Mouse (Mus musculus) layer of hippocampus, postnatal 36 days (tissue): ENCODE measurements around the gene Tmem108. TPM values are rescaled to one million over a fixed set of nuclear protein-coding genes. Genes with fewer than 3 reads are reported as not detected.

Experiments
- DNase-seq, 2 experiments: peaks; one replicate each; pipeline ENCODE4 v3.0.0; 2022
- total RNA-seq, 2 experiments: library from RNA; stranded (reverse); gene quantifications; 2 replicates each; pipeline ENCODE4 v1.2.3; 2021

Gene Tmem108
- total RNA-seq, 2 experiments from 2014 or later = 36.7 to 44.1 TPM

DNA sequence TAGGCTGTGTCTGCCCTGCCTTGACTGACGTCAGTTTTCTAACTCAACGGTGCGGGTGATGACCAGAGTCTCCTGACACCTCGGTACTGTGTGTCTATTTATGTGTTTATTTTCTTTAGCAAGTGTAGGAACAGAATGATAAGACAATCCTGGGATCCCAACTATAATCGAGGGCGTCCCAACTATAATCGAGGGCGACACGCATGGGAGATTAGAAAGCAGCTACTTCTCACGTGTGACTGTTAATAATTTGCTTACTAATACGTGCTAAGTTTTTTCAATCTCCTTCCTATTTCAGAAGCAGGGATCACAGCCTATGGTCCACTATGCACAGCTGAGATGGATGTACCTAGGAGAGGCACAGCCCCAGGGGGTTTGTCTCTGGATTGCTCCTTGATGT, 266.2 kb downstream of the Tmem108 start:
- DNase-seq = no peak

DNA sequence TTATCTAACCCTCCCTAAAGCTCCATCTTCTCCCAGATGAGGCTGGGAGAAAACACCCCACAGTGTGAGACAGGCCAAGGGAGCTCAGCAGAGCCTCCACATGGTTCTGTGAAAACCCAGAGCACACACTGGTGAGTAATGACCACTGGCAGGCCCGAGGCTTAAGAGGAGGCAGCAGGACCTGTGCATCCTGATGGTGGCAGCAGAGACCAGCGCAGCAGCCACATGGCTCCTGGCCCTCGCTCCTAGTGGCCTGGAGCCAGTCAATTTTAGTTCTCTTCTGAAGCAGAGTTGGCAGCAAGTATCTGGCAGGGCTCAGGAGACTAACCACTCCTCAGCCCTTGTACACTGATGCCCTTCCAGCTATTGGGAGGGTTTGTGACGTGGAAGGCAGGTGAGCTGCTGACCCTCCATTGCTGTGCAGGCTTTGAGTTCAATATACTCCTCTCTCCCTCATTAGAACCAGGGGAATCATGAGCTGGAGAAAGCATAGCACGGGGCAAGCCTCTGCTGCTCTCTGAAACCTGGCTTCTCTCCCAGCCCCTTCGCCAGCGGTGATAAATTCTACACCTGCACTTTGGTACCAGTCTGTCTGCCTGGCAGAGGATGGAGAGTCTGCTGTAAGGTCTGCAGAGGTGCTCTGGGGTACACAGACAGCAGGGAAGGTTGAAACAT, 267.2 kb downstream of the Tmem108 start:
- DNase-seq = peak; percentile 79 to 81

DNA sequence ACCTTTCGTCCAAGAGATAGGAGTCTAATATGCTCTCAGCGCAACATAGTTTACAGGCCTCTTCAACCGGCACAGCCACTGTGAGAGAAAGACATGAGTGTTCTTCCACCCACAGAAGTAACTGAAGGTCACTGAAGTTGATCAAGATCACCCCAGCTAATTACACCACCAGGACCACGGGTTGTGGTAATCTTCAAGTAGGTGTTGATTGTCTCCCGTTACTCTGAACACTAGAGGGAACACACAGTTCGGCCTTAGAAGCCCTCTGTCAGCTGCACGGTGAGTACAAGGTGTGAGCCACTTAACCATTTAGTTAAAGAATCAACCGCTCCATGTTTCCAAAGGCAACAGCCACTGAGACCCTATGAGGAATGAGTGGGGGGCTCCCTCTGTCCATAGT, 269.7 kb downstream of the Tmem108 start:
- no peak for DNase-seq

DNA sequence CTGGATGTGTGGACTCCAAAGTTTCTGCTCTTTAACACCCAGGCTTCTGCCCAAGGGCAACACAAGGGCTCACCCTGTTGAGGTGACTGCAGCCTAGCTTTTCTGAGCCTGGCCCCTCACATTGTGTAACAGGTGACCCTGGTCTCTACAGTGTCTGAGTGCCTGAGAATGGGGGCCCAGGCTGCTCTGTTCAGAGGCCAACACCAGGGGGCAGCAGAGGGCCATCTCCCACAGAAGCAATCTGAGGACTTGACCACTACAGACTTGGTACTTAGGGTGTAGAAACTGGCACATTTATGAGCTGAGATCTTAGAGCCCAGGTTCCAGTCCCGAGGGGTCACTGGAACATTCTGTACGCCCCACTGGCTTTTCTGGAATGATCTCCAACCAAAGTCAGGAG, 271.2 kb downstream of the Tmem108 start:
- peak; percentile 74 to 76 for DNase-seq

DNA sequence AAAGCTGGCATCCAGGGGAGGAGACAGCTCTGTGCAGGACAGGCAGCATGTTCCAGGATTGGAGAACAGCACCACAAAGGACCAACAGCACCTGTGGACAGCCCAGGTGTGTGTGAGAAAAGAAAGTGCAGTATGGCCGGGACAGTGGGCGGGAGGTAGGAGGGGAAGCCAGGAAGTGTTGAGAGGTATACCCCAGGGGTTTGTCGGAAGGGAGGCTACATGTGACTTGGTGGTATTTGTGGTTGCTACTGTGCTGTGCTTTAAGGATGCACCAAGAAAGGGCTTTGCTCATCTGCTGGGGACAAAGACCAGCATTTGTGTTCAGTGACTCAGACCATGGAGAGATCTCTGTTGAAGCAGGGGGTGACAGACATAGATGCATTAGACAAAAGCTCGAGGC, 271.8 kb downstream of the Tmem108 start:
- DNase-seq = no peak

DNA sequence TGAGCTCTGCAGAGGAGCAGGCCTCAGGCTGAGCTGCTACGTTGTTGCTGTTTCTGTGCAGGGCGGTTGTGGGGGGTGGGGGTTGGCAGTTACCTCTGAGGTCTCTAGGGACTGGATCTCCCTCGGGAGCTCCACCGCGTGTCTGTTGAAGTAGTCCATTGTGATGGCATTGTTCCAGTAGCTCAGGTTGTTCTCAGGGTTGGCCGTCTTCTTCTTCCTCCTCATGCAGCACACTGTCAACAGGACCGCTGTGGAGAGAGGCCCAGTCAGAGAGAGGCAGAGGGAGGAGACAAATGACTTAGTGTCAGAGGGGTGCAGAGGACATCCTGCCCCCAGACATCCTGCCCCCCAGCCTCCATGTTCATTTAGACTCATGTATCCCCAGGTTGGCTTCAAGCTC, 272.5 kb downstream of the Tmem108 start:
- no peak for DNase-seq

DNA sequence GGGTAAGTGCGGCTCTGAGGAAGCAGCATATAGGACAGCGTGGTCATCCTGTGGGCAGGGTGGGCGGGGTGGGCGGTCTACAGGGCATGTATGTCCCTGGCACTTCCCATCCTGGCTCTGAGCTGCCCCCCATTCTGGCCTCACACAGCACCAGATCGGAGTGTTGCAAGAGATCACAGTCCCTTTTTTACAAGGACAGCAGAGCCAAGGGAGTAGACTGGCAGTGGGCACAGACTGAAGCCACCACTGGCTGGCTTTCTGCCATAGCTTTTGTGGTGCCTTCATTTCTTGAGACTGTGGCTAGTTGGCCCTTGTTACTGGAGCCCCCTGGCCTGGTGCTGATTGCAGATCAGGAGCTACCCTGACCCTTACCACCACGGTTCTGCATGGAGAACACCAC, 275.4 kb downstream of the Tmem108 start:
- DNase-seq = no peak

DNA sequence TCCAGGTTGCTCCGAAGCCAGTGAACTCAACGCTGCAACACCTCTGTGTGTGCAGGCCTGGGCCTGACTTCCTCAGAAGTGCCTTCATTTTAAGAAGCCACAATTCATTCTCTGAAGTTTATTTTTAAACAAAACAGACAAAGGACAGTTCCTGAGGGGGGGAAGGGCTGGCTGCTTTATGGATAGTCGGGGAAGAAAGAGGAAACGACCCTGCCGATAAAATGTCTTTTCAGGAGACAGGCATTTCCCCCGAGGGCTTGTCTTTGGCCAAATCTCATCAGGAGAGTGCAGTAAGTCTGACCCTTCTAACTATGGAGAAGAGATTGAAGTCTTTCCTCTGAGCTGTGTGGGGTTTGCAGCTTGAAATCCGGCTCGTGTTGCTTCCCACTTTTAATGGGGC, 276.0 kb downstream of the Tmem108 start:
- DNase-seq = no peak

DNA sequence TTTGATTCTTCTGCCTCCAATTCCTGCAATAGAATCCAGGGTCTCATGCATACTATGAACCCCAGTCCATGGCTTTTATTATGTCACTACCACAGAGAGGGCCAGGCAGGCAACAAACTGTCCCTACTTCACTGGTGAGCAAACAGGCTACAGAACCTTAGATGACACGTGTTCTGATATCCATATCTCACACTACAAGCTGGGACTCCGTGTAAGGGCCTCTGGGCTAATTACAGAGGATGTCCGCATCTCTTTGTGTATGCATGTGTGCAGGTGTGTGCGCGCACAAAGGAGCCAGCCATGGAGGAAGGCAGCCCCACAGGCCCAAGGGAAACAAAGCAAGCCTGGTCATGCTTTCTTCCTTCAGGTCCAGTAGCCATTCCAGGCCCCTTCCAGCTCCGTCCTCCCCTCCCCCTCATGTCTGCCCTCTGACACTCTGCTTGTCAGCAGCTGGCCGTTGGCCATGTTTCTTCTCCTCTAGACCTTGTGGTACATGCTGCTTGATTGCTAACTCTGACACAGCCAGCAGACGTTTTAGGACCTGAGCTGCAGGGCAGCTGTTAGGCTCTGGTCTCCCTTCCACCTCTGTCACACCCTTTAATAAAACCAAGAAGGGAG, 280.9 kb downstream of the Tmem108 start:
- DNase-seq = no peak

DNA sequence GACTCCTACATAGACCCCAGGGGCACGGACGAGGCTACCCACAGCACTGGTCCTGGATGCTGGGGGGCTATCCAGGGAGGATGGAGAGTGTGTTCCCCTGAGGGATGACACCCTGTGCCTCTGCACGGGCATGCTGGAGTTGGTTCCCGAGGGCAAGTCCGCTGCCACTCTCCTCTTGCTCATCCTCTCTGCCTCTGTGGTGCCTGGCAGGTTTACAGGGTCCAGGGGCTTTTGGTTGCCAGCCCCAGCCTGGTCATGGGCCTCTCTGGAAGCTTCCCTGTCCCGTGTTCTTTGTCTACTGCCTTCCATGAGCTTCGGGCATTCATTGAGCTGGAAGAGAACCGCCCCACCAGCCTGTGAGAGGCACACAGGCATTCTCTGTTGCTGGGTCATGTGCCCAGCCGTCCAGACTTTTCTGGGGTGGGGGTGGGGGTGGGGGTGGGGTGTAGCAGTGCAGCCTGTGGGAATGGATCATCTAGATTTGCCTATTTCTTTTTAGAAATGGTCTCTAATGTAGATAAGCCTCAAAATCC, 281.5 kb downstream of the Tmem108 start, which contains the start of gene Bfsp2:
Bfsp2 (minus strand) TSS at position 377 of the 533 bp plus-strand sequence.
- DNase-seq = no peak

DNA sequence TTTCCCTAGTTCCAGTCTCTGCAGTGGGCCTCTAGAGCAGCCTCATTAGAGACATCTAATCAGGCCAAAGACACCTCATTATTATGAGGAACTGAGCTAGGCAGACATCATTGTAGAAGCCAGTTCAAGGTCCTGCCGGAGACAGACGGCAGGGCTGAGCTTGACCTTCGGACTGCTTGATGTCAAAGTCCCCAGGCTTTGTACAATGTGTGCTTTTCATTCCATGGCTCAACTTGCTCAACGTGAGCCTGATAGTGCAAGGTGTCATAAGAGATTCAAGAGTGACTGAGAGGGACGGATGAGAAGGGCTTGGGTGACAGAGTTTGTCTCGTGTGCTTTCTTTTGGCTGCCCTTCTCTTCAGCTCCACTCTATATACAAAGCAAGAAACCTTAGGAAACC, 286.2 kb downstream of the Tmem108 start:
- DNase-seq = no peak

DNA sequence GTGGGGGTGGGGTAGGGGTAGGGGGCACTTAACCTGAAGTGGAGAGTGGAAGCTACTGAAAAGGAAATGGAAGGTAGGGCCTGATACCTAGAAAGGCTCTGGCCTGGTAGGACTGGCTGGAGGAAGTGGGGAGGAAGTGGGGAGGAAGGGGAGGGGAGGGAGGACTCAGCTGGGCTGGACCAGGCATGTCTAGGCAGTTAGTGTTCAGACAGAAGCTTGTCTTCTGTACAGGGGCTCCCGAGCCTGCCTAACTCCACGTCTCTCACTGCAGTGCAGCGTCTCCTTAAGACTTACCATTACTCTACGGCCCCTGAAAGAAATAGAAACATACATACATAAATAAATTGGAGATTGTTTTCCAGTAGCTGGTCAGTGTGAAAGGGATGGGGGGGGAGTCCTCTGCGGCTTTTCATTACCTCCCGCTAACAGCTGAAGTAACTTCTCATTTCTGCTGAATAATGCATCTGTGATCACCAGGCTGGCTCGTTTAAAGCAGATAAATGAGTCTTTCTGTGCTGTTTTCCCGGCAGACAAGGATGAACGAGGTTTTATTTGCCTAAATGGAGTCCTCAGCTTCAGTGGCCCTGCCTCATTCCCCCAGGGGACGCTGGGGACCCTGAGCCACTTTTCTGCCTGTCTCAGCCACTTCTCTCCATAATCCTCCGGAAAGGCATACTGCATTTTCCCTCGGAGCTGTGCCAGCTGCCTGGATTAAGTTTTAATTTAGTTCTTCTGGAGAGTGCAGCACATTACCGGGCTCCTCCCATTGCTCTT, 287.5 kb downstream of the Tmem108 start:
- peak in 1 of 2 experiments; percentile 31 for DNase-seq

DNA sequence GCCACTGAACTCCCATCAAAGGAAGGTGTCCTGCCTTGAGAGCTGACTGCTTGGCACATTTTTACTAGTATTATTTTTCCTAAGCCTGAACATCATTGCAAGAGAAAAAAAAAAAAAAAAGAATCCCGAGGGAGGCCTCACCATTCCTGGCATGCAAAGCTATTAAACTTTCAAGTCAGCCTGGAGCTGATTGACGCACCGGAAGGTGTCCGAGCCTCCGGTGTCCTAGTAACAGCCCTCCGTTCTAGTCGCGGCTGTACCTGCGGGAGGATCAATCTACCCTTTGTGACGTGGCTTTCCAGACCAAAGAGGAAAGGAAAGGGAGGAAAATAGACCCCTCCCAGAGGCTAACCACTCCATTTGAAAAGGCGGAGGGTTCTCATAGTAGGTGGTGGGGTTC, 289.9 kb downstream of the Tmem108 start:
- no peak for DNase-seq

DNA sequence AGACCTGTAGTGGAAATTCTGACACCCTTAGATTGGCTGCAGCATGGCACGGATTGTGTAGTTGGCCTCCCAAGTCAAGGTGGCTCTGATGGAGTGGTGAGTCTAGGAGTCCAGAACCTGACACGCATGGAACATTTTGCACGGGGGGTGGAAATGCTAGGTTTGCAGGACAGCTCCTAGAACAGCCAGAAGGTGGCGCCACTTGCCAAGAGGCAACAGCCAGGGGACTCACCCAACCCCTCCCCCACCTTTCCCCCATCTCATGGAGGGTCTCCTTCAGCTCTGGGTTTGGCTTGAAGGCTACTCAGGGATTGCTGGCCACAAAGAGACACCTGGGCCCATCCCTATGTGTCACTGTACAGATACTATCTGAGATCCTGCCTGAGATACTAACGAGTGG, 292.1 kb downstream of the Tmem108 start:
- no peak for DNase-seq

DNA sequence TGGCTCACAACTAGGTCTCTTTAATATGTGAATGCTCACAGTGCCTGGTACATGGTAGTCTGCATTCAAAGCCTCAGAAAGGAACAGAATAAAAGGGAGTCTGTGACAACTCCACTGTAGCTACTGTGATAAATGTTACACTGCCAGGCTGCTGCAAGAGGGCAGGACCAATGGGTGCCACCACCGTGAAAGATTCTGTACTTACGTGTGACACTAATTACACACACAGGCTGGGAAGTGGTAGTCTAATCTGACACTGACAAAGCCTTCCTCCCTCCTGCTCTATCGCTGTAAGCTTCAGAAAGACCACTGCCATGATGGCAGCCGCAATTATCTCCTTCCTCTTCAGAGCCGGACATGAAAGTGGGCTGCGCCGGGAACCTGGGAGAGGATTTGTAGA, 292.7 kb downstream of the Tmem108 start:
- no peak for DNase-seq

DNA sequence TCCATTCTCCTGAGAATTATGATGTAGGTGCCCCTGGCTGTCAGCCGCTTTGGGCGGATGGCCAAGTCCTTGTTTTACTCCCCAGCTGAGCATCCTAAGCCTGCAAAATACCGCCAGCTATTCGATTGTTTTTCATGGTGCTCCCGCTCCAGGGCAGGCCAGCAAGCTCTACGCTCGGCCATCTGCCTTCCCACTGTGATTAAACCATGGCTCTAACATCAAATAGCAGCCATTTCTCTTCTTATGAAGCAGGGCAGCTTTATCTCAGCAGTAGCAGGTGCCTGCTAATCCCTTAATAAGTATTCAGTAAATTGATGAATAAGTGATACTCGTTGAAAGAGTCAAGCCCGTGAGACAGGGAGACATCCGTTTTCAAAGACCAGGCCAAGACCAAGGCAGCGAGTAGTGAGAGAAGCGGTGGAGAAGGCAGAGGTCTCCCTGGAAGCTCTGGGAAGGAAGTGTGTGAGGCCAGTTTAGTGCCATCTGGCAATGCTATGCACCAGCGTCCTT, 295.9 kb downstream of the Tmem108 start:
- DNase-seq = peak; percentile 58 to 60

DNA sequence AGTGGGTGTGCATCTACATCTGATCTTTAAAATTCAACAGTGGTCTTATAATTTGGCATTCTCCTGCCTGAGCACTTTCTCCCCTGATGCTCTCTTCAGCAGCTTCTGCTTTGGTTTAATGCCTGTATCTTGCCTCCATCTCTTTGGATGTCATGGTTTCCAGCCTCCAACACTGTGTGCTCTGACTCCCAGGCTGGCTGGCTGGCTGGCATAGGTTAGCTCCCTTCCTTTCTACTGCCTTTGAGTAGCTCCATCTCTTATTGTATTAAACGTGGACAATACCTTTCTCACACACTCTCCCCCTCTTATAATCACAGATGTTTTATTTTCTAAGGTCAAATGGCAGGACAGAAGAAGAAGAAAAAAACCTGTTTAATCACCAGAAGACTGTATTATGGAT, 296.3 kb downstream of the Tmem108 start:
- no peak for DNase-seq

DNA sequence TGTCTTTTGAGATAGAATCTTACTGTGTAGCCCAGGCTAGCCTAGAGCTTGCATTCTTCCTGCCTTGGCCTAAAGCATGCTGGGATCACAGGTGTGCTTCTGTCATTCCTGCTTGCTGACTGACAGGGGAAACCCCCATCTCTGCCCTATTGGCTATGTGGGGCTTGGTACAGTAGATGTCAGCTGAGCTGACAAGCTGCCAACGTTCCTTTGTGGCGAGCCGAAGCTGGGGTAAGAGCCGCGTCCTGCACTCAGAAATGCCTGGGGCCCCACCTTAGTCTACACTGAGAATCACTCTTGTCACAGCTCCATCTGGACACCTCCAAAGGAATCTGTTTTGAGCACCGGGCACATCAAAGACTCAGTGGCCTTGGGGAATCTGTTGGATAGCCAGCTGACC, 297.8 kb downstream of the Tmem108 start:
- DNase-seq = no peak

DNA sequence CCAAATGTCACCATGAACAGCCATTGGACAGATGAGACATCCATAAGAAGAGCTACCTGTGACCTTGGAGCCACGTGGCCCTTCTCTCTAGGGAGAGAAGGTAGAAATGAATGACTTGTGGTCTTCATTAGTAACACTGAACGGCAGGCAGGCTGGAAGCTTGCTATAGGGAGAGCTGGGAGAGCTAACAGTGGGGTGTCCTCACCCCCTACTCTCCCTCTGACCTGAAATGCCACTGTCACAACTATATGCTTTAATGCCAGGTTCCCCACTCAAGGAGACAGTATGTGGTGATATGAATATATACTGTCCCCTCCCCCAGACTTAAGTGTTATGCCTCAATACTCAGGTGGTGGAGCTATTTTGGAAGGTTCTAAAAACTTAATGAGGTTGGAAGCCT, 301.8 kb downstream of the Tmem108 start:
- no peak for DNase-seq

DNA sequence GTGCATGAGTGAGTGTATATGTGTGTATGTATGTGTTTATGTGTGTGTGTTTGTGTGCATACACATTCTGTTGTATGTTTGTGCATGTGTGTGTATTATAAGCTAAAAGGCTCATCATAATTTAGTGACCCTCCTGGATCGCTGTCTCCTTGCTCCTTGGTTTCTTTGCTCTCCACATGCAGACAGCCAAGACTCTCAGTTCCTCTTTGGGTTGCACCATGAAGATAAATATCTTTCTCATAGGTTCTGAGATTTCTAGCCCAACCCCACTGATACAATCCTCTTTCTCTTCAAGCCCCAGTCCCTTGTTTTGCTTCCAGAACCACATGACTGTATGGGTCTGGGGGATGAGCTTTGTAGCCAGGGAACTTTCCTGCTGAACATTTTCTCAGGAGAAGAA, 302.3 kb downstream of the Tmem108 start:
- no peak for DNase-seq

DNA sequence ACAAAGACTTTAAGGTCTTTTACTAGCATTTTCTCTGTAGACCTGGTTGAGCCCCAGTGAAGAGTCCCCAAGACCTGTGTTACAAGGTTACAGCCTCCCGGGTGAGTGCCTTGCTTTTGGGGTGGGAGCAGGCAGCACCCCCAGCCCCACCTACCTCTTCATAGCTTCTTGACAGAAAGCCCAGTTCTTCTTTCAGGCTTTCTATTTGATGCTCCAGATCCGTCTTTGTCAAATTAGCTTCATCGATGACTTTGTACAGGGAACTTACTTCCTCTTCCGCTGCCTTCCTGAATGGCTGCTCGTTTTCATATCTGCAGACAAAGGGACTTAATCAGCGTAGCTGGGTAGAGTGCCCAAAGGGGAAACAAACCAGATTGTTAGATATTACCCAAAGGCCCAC, 312.0 kb downstream of the Tmem108 start:
- no peak for DNase-seq

DNA sequence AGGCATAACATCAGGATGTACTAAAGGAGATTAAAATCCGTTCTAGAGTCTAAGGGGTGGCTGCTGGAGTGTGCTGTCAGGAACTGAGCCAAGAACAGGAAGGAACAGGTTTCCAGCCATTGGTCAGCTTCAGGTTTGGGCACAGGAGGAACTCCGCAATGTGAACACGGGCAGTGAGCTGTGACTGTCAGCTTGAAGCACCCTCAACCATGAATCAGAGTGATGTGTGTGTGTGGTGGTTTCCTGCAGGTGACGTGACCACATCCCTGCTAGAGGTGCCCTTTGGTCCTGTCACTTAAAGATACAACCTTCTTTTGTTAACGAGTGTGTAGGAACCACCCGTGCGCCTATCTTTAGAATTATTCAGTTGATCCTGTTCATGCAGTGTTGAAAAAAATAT, 312.5 kb downstream of the Tmem108 start:
- DNase-seq = no peak

DNA sequence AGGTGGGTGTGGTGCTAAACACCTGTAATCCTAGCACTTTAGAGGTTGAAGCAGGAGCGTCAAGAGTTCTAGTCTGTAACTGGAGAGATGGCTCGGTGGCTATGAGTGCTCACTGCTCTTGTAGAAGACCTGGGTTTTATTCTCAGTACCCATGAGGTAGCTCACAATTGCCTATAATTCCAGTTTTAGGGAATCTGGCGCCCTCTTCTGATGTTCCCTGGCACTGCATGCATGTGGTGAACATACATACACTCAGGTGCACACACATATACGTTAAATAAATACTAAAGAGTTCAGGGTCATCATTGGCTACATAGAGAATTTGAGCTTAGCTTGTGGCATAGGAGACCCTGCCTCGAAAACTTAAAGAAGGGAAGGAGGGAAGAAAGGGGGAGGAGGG, 317.0 kb downstream of the Tmem108 start:
- DNase-seq = no peak
